Mouse (Mus musculus) kidney, adult 2 months (tissue): Measurements from ENCODE around the gene Wwc2.

Experiments used
- CTCF ChIP-seq: fragments of 200-500 bp; conservative IDR thresholded peaks from 2 replicates; pipeline ENCODE4 v1.5.1; 2011; ENCODE audit warnings: low read depth, mild to moderate bottlenecking, control low read depth, low read length, moderate library complexity, mixed read lengths; ENCODE audit not compliant: insufficient read depth, insufficient read length
- POLR2A ChIP-seq: fragments of 200-500 bp; IDR thresholded peaks from one replicate; pipeline ENCODE4 v1.6.1; 2011; ENCODE audit warnings: low read depth, low read length, control low read depth

DNA sequence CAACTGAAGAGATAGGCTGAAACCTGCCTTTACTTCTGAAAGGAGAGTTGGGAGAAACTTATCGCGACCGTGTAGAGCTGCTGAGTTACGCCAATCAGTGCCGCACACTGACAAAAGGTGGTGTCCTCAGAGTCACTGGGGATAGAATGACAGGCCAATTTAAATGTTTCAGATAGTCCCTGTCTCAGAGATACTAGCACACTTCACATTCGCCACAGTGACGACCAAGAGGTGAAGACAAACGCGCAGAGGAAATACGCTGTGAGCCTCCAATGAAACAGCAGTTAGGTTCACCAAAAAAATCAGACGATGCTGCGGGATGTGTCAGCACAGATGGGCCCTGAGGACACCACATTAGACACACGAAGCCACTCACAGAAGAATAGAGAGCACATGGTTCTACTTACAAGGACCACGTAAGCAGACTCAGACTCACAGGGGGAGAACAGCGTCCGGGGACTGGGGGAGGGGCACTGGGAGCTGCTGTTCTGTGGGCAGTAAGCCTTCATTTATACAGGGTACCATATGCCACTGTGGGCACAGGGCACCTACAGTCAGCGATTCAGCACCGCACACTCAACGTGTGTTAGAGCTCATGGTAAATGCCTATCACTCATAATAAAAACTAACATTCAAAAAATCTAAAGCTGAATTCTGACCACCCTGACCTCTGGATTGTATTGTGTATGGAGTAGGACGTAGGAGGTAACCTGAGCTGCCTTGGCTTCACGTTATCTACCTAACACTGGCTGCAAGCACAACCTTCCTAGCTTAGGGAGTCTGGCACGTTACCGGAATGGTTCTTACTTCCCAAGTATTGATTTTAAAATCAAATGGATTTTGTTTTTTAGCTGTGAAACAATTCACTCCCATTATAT, 100.5 kb downstream of the Wwc2 start:
- TF ChIP-seq POLR2A (no peak), CTCF (no peak)
